Mouse (Mus musculus): ENCODE data around the gene Gm7356. TPM values are rescaled to one million over a fixed set of nuclear protein-coding genes. Genes with fewer than 3 reads are reported as not detected.
"Not testable (repeated sequence)": the region's sequence is repeated elsewhere in the genome, so short reads cannot be mapped to it uniquely, and the experiment has no call there.

The Gm7356 gene
- total RNA-seq (2018; cell fraction: chromatin; rRNA removed), result not detected
- total RNA-seq (2018; cell fraction: cytosol; rRNA removed), result not detected
- not detected for total RNA-seq (2018; cell fraction: nucleus; rRNA removed)
- not detected in 3 replicates for polyA plus RNA-seq (2018)

GRCm38 (mm10) chr17:14003604-14004003 is at the start of gene Gm7356:
Gene Gm7356 (minus strand): TSS chr17:14003704.
- not testable (repeated sequence) for H3K79me2 ChIP-seq (ENCODE audit: inconsistent target); H3K4me3 ChIP-seq (ENCODE audit: inconsistent target); H3K27ac ChIP-seq; H3K36me3 ChIP-seq (ENCODE audit: inconsistent target)
- WGBS (ENCODE audit: missing documents), result 82% methylated on average over 2 of the region's 4 CpGs

- WGBS (ENCODE audit: missing documents), result no CpG with 5 or more reads among the region's 2 CpGs
- H3K36me3 ChIP-seq (ENCODE audit: inconsistent target); H3K27ac ChIP-seq; H3K79me2 ChIP-seq (ENCODE audit: inconsistent target); H3K4me3 ChIP-seq (ENCODE audit: inconsistent target): not testable (repeated sequence)
Observed at GRCm38 (mm10) chr17:14041880-14042279, 38.4 kb upstream of the Gm7356 start.

GRCm38 (mm10) chr17:14037012-14037411 is 33.5 kb upstream of the Gm7356 start:
- not testable (repeated sequence) for H3K4me3 ChIP-seq (ENCODE audit: inconsistent target); H3K79me2 ChIP-seq (ENCODE audit: inconsistent target); H3K27ac ChIP-seq; H3K36me3 ChIP-seq (ENCODE audit: inconsistent target)
- 60% methylated on average over 1 of the region's 2 CpGs for WGBS (ENCODE audit: missing documents)

GRCm38 (mm10) chr17:14036113-14036512 is 32.6 kb upstream of the Gm7356 start:
- not testable (repeated sequence) for H3K27ac ChIP-seq; H3K79me2 ChIP-seq (ENCODE audit: inconsistent target); H3K4me3 ChIP-seq (ENCODE audit: inconsistent target); H3K36me3 ChIP-seq (ENCODE audit: inconsistent target)
- WGBS (ENCODE audit: missing documents), result no CpG with 5 or more reads among the region's 4 CpGs

GRCm38 (mm10) chr17:13993425-13993824 is 10.1 kb downstream of the Gm7356 start:
- H3K27ac ChIP-seq, result not testable (repeated sequence)

GRCm38 (mm10) chr17:13987690-13988089 is 15.8 kb downstream of the Gm7356 start:
- Histone ChIP-seq H3K79me2 (ENCODE audit: inconsistent target) (no peaks in the 10 kb centered on the region), H3K4me3 (ENCODE audit: inconsistent target) (no peak overlapping the region), H3K36me3 (ENCODE audit: inconsistent target) (no peaks in the 10 kb centered on the region), H3K27ac (no peak overlapping the region)
- 92% methylated on average over 1 of the region's 1 CpGs for WGBS (ENCODE audit: missing documents)

More at GRCm38 (mm10) chr17:13993425-13993824, 10.1 kb downstream of the Gm7356 start:
- WGBS (ENCODE audit: missing documents), result 51% methylated on average over 2 of the region's 2 CpGs
- not testable (repeated sequence) for H3K4me3 ChIP-seq (ENCODE audit: inconsistent target); H3K36me3 ChIP-seq (ENCODE audit: inconsistent target); H3K79me2 ChIP-seq (ENCODE audit: inconsistent target)

GRCm38 (mm10) chr17:13970796-13971195 is 32.7 kb downstream of the Gm7356 start:
- not testable (repeated sequence) for H3K36me3 ChIP-seq (ENCODE audit: inconsistent target); H3K27ac ChIP-seq; H3K79me2 ChIP-seq (ENCODE audit: inconsistent target); H3K4me3 ChIP-seq (ENCODE audit: inconsistent target)
- no CpG with 5 or more reads among the region's 5 CpGs for WGBS (ENCODE audit: missing documents)

GRCm38 (mm10) chr17:13969917-13970316 is 33.6 kb downstream of the Gm7356 start:
- not testable (repeated sequence) for H3K36me3 ChIP-seq (ENCODE audit: inconsistent target); H3K4me3 ChIP-seq (ENCODE audit: inconsistent target); H3K27ac ChIP-seq; H3K79me2 ChIP-seq (ENCODE audit: inconsistent target)
- 45% methylated on average over 1 of the region's 2 CpGs for WGBS (ENCODE audit: missing documents)

- H3K27ac ChIP-seq; H3K36me3 ChIP-seq (ENCODE audit: inconsistent target); H3K4me3 ChIP-seq (ENCODE audit: inconsistent target); H3K79me2 ChIP-seq (ENCODE audit: inconsistent target): not testable (repeated sequence)
- WGBS (ENCODE audit: missing documents), result no CpG with 5 or more reads among the region's 2 CpGs
Observed at GRCm38 (mm10) chr17:13965048-13965447, 38.5 kb downstream of the Gm7356 start.

GRCm38 (mm10) chr17:13962245-13962644 is 41.3 kb downstream of the Gm7356 start:
- H3K4me3 ChIP-seq (ENCODE audit: inconsistent target); H3K79me2 ChIP-seq (ENCODE audit: inconsistent target); H3K36me3 ChIP-seq (ENCODE audit: inconsistent target); H3K27ac ChIP-seq: not testable (repeated sequence)
- 100% methylated on average over 1 of the region's 3 CpGs for WGBS (ENCODE audit: missing documents)

- H3K36me3 ChIP-seq (ENCODE audit: inconsistent target); H3K4me3 ChIP-seq (ENCODE audit: inconsistent target); H3K79me2 ChIP-seq (ENCODE audit: inconsistent target); H3K27ac ChIP-seq: not testable (repeated sequence)
- WGBS (ENCODE audit: missing documents), result 71% methylated on average over 1 of the region's 2 CpGs
Observed at GRCm38 (mm10) chr17:13958129-13958528, 45.4 kb downstream of the Gm7356 start.

GRCm38 (mm10) chr17:13951570-13951969 is 51.9 kb downstream of the Gm7356 start:
- H3K27ac ChIP-seq; H3K4me3 ChIP-seq (ENCODE audit: inconsistent target); H3K79me2 ChIP-seq (ENCODE audit: inconsistent target); H3K36me3 ChIP-seq (ENCODE audit: inconsistent target): not testable (repeated sequence)
- WGBS (ENCODE audit: missing documents), result 73% methylated on average over 1 of the region's 1 CpGs

Other genes with a start within 250 kb of the Gm7356 start
- gene Afdn, start 243.2 kb downstream of the Gm7356 start, polyA plus RNA-seq (2018), result 6.6 to 17.4 TPM (median 10.4 TPM) in 3 replicates
- gene Tcte2, start 241.9 kb downstream of the Gm7356 start, polyA plus RNA-seq (2018), result not detected in 3 replicates
- not detected in 3 replicates for gene Gm7168, start 55.3 kb downstream of the Gm7356 start, polyA plus RNA-seq (2018)
- not detected in 3 replicates for gene Gm7358, start 55.8 kb upstream of the Gm7356 start, polyA plus RNA-seq (2018)
- not detected in 3 replicates for gene Dact2, start 200.6 kb upstream of the Gm7356 start, polyA plus RNA-seq (2018)